Mouse (Mus musculus): ENCODE results near the gene Nr1h5.

Gene Nr1h5

DNA sequence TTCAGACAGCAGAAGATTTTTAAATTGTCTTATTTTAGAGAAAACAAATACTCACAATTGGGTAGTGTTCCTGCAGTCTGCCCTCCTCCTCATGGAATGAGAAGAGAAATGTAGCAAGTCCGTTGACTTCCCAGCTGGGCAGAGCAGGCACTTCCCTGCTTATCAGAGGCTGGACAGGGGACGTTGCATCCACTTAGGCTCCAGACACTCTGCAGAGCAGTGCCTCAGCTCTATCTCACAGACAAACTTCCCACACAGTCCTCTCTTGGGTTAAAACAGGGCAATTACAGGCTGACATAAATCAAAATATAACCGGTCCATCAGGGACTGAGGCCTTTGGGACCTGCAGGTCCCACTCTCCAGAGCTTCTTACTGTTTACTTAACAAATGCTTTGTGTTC lies at the start of gene Nr1h5:
Gene Nr1h5, minus strand, starts transcription at position 101 of the 400 bp plus-strand sequence.
- DNase-seq = no peak

- DNase-seq = no peak
Observed at GRCm38 (mm10) chr3:103001595-103001994, 37.7 kb upstream of the Nr1h5 start.

DNA sequence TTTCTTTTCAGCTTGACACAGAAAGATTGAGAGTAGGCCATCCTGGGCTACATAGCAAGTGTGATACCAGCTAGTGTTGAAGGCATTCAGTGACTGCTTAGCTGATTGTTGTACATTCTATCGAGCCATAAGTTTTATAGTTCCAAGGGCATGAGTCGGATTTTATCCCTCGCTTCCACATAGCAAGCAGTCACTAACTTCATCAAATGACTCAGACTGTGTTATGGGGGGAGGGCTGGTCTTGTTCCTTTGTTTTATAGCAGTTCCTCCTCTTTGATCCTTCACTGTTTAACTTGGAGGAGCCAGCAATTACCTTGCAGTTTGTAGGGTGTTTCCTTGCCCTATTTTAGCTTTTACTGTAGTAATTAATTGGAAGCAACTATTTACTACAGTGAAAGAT lies 33.7 kb upstream of the Nr1h5 start:
- DNase-seq = no peak

DNA sequence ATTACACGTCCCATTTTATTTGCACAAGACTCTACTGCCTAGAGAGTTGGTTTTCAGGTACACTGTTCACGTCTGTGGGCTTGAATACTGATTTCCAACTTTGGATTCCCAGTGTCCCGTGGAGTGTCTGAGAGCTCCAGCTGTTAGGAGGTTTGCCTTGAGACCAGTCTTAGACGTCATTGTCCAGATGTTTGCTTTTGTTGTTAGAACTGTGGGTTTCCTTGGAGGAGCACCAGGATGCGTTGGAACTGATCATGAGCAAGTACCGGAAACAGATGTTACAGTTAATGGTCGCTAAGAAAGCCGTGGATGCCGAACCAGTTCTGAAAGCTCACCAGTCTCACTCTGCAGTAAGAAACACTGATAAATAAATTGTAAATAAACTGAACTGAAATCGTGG lies 33.1 kb upstream of the Nr1h5 start:
- no peak for DNase-seq

- peak; percentile 94 to 96 for DNase-seq
Observed at GRCm38 (mm10) chr3:102995605-102996321, 31.8 kb upstream of the Nr1h5 start, which contains the start of gene Sike1. Sike1 (plus strand) TSS chr3:102995708.

DNA sequence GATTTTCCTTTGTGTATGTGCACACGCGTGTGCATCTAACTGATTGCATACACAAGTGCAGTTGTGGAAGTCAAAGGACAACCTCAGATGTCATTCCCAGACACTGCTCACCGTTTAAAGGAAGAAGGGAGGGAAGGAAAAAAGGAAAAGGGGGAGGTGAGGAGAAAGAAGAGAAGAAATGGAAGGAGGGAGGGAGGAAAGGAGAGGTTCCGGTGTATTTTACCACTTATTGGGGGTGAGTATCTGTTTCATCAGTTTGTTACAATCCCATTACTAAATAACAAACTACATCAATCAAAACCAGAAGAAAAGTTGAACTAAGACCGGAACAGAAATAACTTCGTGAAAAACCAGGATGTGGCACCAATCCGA lies 31.3 kb upstream of the Nr1h5 start:
- no peak for DNase-seq

GRCm38 (mm10) chr3:102992936-102993335 lies 29.0 kb upstream of the Nr1h5 start:
- DNase-seq = no peak

DNA sequence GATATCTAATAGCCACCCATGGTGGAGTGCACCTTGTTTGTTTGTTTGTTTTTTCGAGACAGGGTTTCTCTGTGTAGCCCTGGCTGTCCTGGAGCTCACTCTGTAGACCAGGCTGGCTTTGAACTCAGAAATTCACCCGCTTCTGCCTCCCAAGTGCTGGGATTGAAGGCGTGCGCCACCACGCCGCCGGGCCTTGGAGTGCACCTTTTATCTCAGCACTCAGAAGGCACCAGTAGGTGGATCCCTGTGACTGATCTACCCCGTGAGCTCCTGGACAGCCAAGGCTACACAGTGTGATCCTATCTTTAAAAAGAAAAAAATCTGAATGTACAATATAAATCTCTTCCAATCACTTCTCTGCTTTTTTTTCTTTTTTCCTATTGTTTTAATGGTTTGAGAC lies 27.1 kb upstream of the Nr1h5 start:
- no peak for DNase-seq

DNA sequence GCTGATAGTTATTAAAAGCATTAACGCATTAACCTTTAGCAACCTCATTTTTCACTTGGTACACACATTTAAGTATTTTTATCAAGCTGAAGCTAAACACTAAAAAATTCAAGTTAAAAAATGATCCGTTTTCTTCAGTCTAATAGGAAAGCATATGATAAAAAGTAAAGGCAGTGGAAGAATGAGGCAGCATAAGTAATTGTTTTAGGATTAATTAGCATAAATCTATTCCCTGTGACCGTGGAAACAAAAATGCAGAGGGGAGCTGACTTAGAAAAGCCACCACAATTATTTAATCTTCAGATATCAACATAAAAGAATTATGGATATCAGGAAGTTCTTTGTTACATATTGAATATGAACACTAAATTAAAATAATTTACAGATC lies 16.4 kb upstream of the Nr1h5 start:
- no peak for DNase-seq

- no peak for DNase-seq
Observed at GRCm38 (mm10) chr3:102979550-102980348, 15.8 kb upstream of the Nr1h5 start.

DNA sequence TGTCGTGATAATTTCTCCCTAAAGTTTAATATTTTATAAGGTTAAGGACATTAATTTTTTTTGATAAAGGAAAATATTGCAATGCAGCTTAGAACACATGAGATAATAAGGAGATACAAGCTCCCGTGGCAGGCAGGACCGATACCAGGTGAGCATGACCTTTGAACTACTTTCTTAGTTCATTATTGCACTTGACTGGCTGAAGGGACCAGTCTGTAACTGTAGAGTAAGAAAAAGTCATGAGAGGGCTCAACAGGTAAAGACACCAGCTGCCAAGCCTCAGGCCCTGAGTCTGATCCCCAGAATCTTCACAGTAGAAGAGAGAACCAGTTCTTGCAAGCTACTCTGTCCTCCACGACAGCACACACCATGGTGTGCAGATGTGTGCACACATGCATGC lies 13.0 kb upstream of the Nr1h5 start:
- DNase-seq = no peak

DNA sequence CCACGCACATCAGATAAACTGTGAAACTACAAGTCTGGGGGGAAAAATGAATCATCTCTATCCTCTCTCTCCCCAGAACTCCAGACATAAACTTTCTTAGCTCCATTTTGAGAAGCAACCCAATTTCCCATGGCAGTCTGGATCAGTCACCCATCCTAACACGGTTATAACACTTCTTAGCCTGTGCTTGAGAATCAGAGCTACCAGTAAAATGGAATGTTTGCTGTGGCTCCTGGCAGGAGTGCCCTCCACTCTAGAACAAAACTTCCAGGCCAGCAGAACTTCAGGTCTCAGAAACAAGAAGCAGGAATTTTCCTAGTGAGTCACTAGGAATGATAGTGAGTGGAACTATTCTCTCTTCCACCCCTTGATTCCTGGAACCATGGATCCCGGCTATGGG lies 6.6 kb upstream of the Nr1h5 start:
- no peak for DNase-seq

DNA sequence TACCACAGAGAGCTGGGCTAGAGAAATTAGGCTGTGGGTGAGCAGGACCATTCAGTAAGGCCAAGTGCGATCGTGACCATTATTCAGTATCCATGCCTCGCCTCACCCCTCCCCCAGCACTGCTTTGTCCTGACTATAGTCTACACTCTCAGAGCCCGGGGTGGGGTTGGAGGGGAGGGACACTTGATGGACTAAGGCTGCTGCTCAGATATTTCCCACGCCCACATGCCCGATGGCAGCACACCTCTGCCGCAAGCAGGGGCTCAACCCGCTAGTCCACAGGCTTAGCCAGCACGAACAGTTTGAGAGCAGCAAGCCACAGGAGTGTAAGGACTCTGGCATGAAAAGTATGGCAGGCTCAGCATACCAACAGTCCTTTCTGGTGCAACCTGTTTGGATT lies 6.1 kb upstream of the Nr1h5 start:
- DNase-seq = no peak

- no peak for DNase-seq
Observed at GRCm38 (mm10) chr3:102955596-102955995, 8.3 kb downstream of the Nr1h5 start.

DNA sequence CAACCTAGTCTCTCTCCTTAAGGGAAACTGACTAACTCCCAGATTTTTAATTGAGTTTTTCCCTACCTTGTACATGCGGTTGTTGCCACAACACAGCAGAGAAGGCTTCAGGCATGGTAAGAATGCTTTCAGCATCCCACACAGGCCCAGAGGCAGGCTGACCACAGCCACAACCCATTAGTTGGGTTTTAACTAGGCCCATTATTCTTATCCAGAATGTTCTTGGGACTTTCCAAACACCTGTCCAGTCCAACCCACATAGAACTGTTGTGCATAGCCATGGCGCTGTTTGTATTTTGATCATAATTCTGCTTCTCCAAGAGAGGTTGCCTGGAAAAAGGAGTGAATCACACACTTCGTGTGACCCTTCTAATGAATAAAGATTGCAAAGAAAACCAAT lies 8.8 kb downstream of the Nr1h5 start:
- no peak for DNase-seq

DNA sequence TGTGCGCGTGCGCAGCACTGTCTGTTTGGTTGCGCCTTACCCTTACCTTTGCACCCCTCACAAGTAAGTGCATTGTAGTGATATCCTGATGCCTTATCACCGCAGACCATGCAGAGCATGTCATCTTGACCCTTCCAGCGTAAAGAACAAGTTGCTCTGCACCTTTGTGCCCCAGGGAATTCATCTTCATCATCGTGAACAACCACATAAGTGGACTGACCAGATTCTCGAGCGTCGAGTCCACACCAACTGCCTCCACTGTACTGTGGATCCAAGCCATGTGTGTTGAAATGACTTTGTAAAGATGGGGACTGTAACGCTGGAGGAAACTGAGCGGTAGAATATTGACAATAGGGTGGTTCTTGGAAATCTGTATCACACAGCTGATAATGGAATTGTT lies 9.5 kb downstream of the Nr1h5 start:
- no peak for DNase-seq

- DNase-seq = no peak
Observed at GRCm38 (mm10) chr3:102946861-102947260, 17.1 kb downstream of the Nr1h5 start.

DNA sequence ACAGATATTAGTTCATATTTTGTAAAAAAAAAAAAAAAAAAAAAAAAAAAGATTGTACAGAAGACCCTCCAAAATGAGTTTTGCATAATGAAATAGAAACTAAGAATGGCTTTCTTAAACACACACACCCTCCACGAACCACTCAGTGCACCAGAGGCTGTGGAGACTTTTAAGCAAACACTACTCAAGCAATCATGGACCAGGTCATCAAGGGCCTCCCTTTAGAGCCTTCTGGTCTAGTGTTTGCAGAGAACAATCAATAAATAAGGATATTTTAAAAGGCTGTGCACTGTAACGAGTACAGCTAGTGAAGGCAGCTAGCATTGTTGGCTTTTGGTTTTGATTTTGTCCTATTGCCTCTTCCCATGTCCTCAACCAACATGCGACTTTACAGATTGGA lies 17.6 kb downstream of the Nr1h5 start:
- no peak for DNase-seq

- DNase-seq = no peak
Observed at GRCm38 (mm10) chr3:102938100-102938499, 25.8 kb downstream of the Nr1h5 start.

- no peak for DNase-seq
Observed at GRCm38 (mm10) chr3:102935451-102936354, 28.2 kb downstream of the Nr1h5 start, which contains the start of gene Sycp1. Sycp1 (minus strand) TSS chr3:102936100.

GRCm38 (mm10) chr3:102899136-102899535 lies 64.8 kb downstream of the Nr1h5 start:
- no peak for DNase-seq
